Mouse (Mus musculus): Measurements from ENCODE around the gene Dad1.

GRCm38 (mm10) chr14:54225725-54226124 lies 28.2 kb downstream of the Dad1 start:
- TF ChIP-seq CTCF (IDR thresholded peaks at IDR 0.05; ENCODE audit: borderline replicate concordance, insufficient read depth, low read length) (no peak), POLR2A (IDR thresholded peaks at IDR 0.05; ENCODE audit: low read depth, low read length) (no peak)

All from embryonic fibroblast, embryonic 13.5 days (primary cell).